Mouse (Mus musculus): Measurements from ENCODE around the gene Fchsd2.
A peak's percentile ranks its signal among the peaks of the same experiment; 100 is the strongest.

Fchsd2 gene

DNA sequence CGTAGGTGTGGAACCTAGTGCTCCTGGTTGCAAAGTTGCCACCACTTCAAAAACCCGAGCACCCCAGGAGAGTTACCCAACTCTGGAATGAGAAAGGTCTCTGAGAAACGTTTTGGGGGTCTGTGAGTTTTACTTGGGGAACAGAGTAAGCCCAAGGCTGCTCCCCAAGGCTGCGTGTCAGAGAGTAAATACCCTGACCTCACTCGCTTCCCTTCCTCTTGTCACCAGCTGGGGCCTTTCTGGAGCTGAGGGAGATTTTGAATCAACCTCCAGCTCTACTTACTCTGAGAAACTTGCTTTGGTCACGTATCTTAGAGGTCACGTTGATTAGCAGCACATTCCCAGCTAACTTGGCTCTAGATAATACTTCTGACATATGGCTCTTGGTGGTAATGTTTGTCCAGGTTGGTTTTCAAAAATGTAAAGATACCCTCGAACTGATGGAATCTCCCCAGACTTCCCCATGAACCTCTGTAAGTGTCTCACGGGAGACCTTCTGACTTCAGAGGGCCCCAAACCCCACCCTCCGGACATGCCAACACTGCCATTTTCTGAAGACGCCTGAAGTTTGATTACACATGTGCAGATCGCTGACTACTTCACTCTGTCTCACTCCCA is 20.4 kb upstream of the Fchsd2 start:
- no peak for DNase-seq (ENCODE audit: low spot score)

DNA sequence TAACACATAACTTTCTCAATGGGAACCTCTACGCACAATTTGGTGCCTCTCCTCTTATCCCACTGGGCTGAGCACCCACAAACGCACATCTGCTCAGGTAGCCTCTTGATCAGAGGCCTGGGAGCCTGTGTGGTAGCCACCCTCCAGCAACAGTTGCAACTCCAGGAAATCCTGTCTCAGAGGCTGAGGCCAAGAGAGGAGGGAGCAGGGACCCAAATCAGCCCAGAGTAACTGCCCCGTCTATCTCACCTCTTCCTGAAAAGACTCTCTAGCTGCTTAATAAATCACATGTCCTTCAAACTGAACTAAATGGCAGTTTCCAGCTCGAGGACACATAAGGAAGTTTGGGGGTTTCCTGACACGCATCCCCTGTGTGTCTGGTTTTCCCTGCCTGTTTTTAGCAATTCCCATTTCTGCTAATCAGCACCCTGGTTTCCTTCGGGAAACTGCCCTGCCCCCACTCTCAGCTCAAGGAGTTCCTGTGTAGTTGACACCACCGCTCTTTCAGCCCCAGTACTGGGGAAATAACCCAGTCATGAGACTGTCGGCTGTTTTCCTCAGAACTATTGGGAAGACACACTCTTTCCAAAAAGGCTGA is 18.4 kb upstream of the Fchsd2 start:
- DNase-seq (ENCODE audit: low spot score) = no peak

DNA sequence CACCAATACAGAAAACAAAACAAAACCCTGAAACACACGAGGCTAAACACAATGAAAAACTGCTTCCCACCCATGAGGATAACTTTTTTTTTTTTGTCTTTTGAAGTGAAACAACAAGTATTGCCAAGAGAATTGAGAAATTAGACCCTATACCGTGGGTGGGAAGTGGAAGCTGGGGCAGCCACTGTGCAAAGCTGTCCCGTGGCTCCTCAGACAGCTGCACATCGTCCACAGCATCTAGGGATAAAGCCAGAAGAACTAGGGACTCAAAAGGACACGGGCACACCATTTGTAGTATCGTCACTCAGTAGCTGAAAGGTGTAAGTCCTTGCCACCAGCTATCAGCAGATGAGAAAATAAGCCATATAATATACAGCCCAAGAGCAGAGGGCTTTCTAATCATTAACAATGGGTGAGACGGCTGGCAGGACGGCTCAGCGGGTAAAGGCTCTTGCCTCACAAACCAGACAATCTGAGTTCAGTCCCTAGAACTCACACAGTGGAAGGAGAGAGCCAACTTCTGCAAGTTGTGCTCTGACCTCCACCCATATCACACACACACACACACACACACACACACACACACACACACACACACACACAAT is 9.0 kb upstream of the Fchsd2 start:
- no peak for DNase-seq (ENCODE audit: low spot score)

DNA sequence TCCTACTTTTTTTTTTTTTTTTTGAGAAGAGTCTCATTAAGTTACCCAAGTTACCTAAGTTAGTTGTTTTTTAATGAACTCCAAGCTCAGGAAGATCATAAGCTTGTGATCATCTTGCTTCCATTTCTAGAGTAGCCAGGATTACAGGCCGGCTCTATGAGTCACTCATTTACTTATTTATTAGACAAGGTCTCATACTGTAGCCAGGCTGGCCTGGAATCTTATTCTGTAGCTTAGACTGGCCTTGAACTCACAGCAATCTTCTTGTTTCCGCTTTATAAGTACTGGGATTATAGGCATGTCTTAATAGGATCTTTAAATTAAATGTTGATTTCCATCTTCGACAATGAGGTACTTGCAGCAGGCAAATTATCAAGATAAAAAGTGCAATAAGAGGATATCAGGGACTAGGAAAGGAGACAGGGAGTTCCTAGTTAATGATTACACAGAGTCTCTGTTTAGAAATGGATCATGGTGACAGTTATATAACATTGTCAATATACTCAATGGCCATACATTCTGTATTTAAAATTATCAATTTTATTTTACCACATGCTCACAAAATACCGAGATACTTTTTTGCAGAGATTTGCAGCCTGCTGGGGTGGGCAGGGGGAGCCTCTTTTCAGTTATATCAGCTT is 7.7 kb upstream of the Fchsd2 start:
- DNase-seq (ENCODE audit: low spot score) = no peak

DNA sequence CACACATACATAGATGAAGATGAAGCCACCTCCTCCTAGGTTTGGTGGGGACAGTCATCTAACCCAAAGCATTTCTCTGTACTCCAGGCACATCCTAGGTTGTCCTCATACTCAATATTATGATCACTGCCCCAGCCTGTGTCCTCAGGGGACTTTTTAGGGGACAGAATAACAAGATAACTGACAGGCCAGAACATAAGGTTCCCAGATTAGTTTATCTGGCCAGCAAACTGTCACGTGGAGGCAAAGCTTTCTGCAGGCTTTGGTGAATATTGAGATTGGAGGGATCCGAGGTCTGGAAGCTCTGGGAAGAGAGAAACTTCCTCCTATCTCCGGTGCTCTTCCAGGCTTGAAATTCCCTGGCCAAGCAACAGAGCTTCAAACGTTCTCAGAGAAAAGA is 6.9 kb upstream of the Fchsd2 start:
- no peak for DNase-seq (ENCODE audit: low spot score)

DNA sequence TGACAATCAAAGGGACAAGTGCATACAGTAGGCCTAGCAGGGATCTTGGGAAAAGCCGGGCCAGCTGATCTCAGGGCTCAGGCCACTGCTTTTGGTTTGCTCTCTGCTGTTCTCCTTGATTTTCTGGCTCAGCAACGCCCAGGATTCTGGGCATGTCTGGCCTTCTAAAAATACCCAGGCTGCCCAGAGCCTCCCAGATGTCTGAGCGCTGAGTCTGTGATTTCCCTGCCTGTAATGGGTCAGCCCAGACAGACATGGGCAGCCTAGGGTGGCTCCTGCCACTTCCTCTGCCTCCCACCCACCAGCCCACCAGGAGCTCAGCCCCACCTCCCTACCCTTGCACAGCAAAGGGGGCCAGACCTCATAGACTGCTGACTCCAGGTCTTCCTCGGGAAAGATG is 4.0 kb upstream of the Fchsd2 start:
- DNase-seq (ENCODE audit: low spot score) = no peak

DNA sequence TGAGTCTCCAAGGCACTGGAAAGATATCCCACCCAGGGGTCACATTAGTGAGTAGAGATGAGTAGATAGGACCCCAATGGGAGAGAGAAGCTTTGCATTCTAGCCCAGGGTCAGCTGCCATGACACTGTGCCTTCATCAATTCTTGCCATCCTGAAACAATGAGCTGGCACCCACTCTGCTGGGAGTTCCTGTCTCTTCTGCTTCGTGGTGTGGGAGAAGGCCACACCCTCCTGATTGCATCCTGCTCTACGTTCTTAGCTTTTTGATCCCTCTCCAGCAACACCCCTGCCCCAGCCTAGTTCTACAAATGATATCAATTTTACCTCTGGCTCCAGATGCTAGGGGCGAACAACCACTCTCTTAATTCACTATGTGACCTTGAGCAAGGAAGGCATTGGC is 3.4 kb upstream of the Fchsd2 start:
- no peak for DNase-seq (ENCODE audit: low spot score)

DNA sequence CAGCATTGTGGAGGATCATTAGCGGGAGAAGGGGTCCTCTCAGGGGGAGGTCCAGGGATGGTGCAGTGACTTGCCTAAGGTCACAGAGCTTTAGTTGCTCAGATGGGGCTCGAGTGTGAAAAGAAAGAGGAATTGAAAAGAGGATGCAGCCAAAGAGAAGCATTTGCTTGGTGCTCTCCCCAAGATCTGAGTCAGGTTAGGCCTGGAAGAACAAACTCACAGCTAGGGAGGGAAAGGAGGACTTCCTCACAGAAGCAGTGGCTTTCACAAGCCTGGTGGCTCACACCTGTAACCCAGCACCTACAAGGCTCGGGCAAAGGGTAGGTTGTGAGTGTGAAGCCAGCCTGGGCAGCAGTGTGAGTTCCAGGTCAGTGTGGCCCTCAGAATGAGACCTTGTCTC is 568 bp downstream of the Fchsd2 start:
- no peak for DNase-seq (ENCODE audit: low spot score)

DNA sequence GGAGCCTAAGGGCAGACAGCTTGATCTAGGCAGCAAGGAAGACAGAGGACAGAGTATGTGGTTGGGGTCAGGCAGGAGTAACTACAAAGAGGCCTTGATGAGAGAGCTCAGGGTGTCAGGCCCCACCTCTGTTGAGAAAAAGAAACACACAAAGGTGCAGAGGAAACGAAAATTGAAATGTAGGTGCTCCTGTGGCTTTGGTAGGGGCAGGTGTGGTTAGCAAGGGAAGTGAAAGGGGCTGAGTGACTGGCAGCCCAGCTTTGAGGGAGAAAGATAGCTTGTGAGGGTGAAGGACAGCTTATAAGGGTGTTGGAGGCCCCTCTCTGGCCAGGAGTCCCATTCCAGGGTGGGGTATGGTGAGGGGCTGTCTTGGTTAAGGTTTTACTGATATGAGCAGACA is 2.1 kb downstream of the Fchsd2 start:
- DNase-seq (ENCODE audit: low spot score) = no peak

DNA sequence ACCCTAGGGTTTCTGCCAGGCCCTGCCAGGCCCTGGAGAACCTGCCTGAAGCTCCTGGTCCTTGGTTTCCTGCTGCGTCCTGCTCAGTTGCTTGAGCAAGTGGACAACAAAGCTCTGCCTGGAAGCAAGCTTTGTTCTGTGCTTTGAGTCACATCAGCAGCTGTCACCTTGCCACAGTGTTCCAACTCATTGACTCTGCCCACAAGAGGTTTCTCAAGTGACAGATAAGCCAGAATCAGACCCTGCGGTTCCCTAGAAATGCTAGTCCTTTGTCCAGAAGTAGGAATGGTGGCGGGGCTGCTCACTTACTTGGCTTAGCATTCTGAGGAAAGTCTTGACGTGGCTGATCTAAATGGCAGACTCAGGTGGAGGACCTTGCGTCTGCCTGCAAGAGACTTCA is 2.9 kb downstream of the Fchsd2 start:
- no peak for DNase-seq (ENCODE audit: low spot score)

DNA sequence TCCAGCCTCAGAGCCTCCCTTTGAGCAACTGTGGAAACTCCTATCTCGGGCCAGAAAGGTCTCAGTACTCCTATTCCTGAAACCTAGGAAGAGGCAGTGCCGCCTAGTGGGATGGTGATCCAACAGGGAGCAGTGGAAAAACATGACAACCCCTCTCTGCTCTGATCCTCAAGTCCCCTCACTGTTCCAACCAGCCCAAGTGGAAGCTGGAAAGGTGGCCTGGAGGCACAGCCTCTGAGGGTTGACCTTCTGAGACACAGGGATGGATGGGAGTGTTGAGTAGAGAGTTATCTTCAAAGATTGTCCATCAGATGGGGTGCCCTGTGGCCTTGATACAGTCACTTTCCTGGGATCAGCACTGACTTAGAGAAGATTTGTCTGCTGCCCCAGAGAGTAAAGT is 3.9 kb downstream of the Fchsd2 start:
- DNase-seq (ENCODE audit: low spot score) = no peak

DNA sequence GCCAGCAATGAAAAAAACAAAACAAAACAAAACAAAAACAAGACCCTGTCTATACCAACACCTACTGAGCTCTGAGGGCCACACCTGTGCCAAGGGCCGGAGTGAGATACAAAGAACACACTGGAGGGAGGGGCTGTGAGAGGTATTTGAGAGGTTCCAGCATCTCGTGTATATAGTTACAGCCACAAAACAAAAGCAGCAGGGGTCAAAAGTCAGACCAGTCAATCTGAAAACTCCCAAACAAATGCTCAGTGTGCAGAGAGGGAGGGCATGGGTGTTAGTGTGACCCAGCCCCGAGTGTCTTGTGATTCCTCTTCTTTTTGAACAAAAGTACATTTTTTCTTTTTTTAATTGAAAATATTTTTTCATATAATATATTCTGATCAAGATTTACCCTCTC is 4.4 kb downstream of the Fchsd2 start:
- DNase-seq (ENCODE audit: low spot score) = no peak

DNA sequence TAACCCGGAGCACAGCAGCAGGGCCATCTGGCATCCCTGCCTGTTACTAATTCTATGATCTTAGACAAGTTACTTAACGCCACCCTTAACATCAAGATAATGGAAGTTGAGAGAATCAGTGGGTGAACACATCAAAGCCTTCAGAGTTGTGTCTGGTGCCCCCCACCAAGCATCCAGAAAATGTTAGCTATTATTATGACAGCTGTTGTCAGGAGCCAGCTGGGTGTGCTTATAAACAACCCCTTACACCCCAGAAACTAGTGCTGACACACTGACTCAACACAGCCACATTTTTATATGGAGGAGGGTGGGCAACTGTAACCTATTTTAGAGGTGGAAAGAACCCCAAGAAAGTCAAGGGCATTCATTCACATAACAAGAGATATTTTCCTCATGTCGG is 7.3 kb downstream of the Fchsd2 start:
- no peak for DNase-seq (ENCODE audit: low spot score)

DNA sequence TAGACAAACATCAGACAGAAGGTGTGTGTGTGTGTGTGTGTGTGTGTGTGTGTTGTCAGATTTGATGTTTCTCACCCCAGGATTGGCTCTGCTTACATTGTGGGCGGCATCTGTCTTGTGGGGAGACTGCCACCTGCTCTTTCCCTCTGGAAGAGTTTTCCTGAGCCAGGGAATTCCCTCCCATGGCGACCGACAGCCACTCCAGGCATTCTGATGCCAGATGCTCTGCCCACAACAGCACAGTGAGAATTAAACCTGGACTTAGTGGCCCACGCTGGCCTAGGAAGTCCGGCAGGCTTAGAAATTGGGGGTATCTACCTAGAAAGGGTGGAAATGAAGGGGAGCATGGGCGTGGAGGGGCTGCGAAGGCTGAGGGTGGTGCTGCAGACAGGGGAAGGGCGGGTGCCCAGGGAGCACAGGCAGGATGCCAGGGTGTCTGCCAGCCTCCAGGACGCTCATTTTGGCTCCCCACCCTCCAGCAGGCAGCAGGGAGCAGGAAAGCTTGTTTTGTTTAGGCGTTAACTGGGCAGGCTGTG is 8.6 kb downstream of the Fchsd2 start:
- peak; percentile 46 for DNase-seq (ENCODE audit: low spot score)

DNA sequence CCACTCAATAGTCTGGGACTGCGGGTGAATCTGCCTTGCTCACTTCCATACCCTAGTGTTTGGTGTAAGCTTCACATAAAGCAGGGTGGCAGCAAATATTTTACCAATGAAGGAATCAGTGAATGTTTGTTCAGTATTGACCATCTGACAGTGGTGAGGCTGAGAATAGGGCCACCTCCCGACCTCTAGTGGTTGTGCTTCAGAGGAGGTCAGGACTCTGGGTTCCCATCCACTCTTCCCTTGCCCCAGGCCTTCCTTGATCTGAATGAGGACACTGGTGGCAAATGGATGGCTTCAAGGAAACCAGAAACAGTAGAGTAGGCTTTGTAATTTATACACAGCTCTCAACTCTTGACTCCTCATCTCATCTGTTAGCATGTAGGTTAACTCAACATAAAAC is 14.0 kb downstream of the Fchsd2 start:
- no peak for DNase-seq (ENCODE audit: low spot score)

DNA sequence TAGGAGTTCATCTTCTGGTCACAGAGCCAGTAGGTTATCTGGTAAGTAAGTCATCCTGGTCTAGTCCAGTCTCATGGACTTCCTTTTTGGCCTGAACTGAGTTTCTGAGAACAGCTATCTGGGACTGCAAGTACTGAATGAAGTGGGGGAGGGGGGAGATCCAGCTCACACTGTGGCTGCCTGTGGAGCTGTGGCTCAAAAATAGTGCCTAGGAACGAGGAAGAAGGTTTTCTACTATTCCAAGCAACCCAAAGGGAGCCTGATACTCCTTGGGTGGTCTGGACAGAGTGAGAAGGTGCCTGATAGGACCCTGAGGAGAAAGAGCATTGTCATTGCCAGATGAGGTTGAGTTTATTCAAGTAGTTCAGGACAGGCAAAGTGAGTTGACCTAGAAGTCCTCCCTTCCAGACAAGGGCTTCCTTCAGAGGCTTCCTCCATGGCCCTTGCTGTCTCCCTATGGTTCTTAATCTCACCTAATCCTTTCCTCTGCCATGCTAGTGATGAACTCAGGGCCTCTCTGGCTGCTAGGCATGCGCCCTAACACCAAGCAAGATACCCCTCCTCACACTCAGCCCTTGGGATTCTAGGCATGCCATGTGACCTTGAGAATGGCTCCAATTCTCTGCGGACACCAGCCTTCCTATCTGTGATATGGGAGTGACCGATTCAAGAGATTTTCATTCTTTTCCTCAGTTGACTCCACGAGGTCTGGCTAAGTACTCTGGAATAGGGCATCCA is 14.6 kb downstream of the Fchsd2 start:
- DNase-seq (ENCODE audit: low spot score) = no peak

DNA sequence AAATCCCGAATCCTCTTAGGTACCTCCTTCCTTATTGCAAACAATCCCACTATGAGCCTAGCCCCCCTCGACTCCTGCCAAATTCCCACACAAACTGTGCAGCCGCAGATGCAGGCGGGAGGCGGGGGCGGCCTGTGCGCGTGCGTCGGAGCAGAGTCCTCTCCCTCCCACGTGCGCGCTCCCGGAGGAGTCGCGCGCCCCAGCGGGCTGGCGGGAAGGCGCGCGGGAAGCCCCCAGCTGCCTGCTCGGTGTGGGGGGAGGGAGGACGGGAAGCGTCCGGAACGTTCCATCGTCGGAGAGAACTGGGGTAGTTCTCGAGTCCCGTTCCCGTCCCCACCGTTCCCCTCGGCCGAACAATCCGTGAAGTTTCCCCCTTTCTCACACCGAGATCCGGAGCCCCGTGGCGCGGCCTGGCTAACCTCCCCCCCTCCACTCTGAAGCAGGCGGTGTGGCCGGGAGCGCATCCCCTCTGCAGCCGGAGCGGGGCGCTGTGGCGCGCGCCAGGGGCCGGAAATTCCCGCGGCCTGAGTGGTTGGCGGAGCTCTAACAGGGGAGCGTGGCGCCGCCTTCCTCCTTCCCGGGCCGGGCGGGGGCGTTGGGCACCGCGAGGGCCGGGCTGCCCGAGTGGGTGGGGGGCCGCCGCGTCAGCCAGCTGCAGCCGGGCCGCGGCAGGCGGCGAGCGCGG is 15.4 kb downstream of the Fchsd2 start:
- DNase-seq (ENCODE audit: low spot score) = peak; percentile 98

DNA sequence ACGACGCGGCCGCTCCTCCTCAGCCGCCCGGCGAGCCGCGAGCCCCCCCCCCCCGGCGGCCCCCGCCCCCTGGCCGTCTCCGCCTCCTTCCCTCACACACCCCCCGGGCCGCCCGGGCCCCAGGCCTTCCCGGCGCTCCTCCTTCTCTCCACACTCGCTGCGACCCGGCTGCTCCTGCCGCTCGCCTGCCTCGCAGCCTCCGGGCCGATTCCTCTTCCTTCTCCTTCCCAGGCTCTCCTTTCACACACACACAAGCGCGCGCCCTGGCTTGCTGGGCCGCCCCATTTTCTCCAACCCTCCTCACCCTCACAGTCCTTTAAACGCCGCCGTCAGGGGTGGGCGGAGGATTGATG is 16.0 kb downstream of the Fchsd2 start:
- DNase-seq (ENCODE audit: low spot score) = peak; percentile 87

DNA sequence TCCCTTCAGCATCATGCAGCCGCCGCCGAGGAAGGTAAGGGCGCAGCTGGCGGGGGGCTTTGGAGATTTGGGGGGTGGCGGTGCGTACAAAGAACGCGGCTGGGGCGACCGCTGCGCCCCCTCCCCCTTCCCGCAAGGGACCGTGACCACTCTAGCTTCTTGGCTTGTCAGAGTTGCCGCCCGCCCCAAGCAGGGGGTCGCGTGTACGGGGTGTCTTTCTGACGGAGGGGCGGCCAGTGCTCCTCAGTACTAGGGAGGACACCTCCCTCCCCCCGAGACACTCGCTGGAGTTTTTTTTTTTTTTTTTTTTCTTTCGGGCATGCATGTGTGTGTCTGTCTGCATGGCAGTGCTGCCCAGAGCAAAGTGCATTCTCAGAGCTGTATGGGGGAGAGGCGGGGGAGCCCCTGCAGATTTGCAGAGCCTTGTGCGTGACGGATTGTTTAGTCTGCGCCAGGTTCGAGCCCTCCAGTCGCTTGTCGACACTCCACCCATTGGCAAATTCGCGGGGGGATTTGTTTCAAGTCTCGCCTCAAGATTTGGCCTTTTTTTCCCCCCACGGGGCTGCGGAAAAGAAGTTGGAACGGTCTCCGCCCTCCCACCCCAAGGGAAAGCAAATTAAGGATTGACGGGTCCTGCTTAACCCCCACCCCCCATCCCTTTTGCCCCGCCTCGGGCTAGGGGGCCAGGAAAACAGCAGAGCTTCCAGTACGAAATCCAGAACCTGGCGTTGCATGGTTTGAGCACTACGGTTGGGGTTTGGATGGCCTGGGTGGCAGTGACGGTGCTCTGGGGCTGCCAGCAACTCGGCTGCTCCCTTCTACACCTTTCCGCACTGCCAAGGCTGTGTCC is 16.6 kb downstream of the Fchsd2 start:
- peak; percentile 54 for DNase-seq (ENCODE audit: low spot score)

DNA sequence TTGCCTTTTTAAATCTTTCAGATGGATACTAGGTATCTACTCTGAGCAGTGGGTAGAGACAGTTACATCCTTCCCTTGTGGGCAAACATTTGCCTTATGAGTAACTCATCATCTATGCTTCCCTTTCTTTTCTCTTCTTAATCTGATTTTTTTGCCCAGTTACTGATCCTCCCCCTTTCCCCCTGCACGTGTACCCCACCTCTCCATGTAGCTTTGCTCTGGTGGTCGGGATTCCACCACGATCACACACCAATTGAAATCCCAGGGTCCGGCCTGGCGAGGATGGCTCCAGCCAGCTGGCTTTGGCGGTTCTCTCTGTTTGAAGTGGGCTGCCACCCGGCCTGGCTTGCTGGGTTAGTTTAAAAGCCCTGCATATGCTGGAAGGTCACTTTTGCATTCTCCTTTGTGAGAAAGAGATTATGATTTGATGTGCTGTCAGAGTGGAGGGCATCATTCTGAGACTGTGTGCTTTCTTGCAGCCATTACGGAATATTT is 17.2 kb downstream of the Fchsd2 start:
- peak; percentile 48 for DNase-seq (ENCODE audit: low spot score)

DNA sequence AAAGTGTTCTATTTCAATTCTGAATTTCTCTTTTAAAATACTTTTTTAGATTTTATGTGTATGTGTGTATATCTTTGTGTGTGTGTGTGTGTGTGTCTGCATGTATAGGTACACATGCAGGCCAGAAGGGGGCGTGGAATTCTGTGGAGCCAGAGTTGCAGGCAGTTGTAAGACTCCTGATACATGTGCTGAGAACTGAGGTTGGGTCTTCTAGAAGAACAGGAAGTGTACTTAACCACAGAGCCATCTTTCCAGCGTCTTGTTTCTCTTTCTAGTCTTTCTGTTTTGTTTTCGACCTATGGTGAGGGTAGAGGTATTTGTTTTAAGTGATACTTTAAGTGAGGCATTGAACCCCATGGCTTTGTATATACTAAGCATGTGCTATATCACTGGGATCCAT is 20.7 kb downstream of the Fchsd2 start:
- DNase-seq (ENCODE audit: low spot score) = no peak
